In genomic region chr11:78176402-78176862, GRCm38 (mm10) we compare ENCODE assay signal across 8 mouse cellular contexts. TPM values are rescaled to one million over a fixed set of nuclear protein-coding genes. Genes with fewer than 3 reads are reported as not detected.
A peak's percentile ranks its signal among the peaks of the same experiment; 100 is the strongest.
DNase-seq lines count a peak whose midpoint lies in the region; ATAC-seq and TF ChIP-seq lines count a peak whose summit lies in the region.

TSS of gene Nek8 (minus strand) at chr11:78176675.
TSS of gene Tlcd1 (plus strand) at chr11:78176711.

- H3K9me3 ChIP-seq in embryonic facial prominence, embryonic 13.5 days = no peaks in the 10 kb centered on the region

- DNase-seq in 416B (ENCODE audit: low read depth) = peak; percentile 95
- peak; percentile 91 for DNase-seq in adrenal gland, postnatal 25 days
- DNase-seq in heart, adult 8-10 months (ENCODE audit: low spot score) = peak; percentile 91
- peak; percentile 95 to 97 for DNase-seq in kidney, adult 8-10 months
- peak; percentile 82 for DNase-seq in liver, adult 2 months (ENCODE audit: extremely low read depth, low read depth, low spot score)
- peak; percentile 73 to 83 for DNase-seq in monocyte, adult 2 months (ENCODE audit: low read depth in 1 of 2, low spot score in 2 of 2)
- peak; percentile 90 to 92 for DNase-seq in spleen, postnatal 14 days (ENCODE audit: low spot score in 2 of 2)

- H3K27me3 ChIP-seq in embryonic facial prominence, embryonic 13.5 days = no peaks in the 10 kb centered on the region
- no peaks in the 10 kb centered on the region for H3K27me3 ChIP-seq in liver, adult 2 months (ENCODE audit: control insufficient read depth, insufficient read depth, low read length)

- H3K9ac ChIP-seq in embryonic facial prominence, embryonic 13.5 days = peak within 1 kb of the TSS; percentile 77
- H3K9ac ChIP-seq in liver, adult 2 months (ENCODE audit: low read depth, low read length) = peak within 1 kb of the TSS; percentile 86

- under 1% methylated on average over 32 of the region's 32 CpGs for WGBS in embryonic facial prominence, embryonic 13.5 days
- under 1% methylated on average over 32 of the region's 32 CpGs for WGBS in liver, adult 2 months

- no peaks in the 10 kb centered on the region for H3K79me2 ChIP-seq in liver, adult 2 months (ENCODE audit: control insufficient read depth, insufficient read depth, low read length)

- peak within 1 kb of the TSS; percentile 96 for H3K27ac ChIP-seq in embryonic facial prominence, embryonic 13.5 days
- peak within 1 kb of the TSS; percentile 83 for H3K27ac ChIP-seq in liver, adult 2 months (replicated peaks; ENCODE audit: insufficient read depth, low read depth, low read length)

- H3K36me3 ChIP-seq in embryonic facial prominence, embryonic 13.5 days = peaks cover 30% of the 10 kb centered on the region
- H3K36me3 ChIP-seq in liver, adult 2 months (ENCODE audit: control insufficient read depth, insufficient read depth, low read length) = peaks cover 16% of the 10 kb centered on the region; the same call in 1 of the 2 replicates

- peak within 1 kb of the TSS; percentile 62 for H3K4me3 ChIP-seq in embryonic facial prominence, embryonic 13.5 days
- H3K4me3 ChIP-seq in liver, adult 2 months (ENCODE audit: insufficient read depth, low read depth, low read length) = peak within 1 kb of the TSS; percentile 67

- TF ChIP-seq POLR2A in liver, adult 2 months (IDR thresholded peaks at IDR 0.05; ENCODE audit: extremely low read depth, insufficient read depth, low read length) = 0 out of 2 replicates have a peak, but pooled peaks have one; percentile 54

- H3K4me1 ChIP-seq in embryonic facial prominence, embryonic 13.5 days = peaks cover 42% of the 10 kb centered on the region
- peaks cover 8% of the 10 kb centered on the region for H3K4me1 ChIP-seq in liver, adult 2 months (ENCODE audit: control insufficient read depth, insufficient read depth, low read length)

- peak within 1 kb of the TSS; percentile 77 for H3K4me2 ChIP-seq in embryonic facial prominence, embryonic 13.5 days

- TF ChIP-seq CTCF in liver, adult 2 months (IDR thresholded peaks at IDR 0.05; ENCODE audit: low read depth, low read length) = no peak

- peak; percentile 35; the same call in 1 of the 2 replicates for ATAC-seq in embryonic facial prominence, embryonic 13.5 days (ENCODE audit: insufficient number of reproducible peaks, insufficient read depth, low FRiP score, low TSS enrichment, low read depth)

RNA-seq across cellular contexts. Expression of gene Nek8, which starts in this region (rescaled TPM):
- 15.7 and 17.6 TPM in 2 replicates for total RNA-seq in adrenal gland, postnatal 25 days (2021)
- 17.4 and 18.1 TPM in 2 replicates for polyA plus RNA-seq in embryonic facial prominence, embryonic 13.5 days (2015; fragmentation: Nextera tagmentation; extraction: Ambion mirVana)
- total RNA-seq in heart, adult 8-10 months (2022) = 1 to 10 TPM; 2.0 to 3.2 (median 2.3) TPM
- 4.1 and 5.2 TPM in 2 replicates for total RNA-seq in liver, adult 2 months (2014; rRNA removed)
- polyA plus RNA-seq in liver, adult 2 months (2012; rRNA removed) = 5.2 and 7.2 TPM in 2 replicates

RNA-seq across cellular contexts. Expression of gene Tlcd1, which starts in this region (rescaled TPM):
- total RNA-seq in adrenal gland, postnatal 25 days (2021) = 73.0 and 107 TPM in 2 replicates
- 15.4 and 17.2 TPM in 2 replicates for polyA plus RNA-seq in embryonic facial prominence, embryonic 13.5 days (2015; fragmentation: Nextera tagmentation; extraction: Ambion mirVana)
- total RNA-seq in heart, adult 8-10 months (2022) = 1 to 10 TPM; 2.9 to 7.1 (median 5.0) TPM
- total RNA-seq in liver, adult 2 months (2014; rRNA removed) = 44.8 and 50.7 TPM in 2 replicates
- 46.6 and 61.5 TPM in 2 replicates for polyA plus RNA-seq in liver, adult 2 months (2012; rRNA removed)

Comparison
In these comparisons a context has a peak if more than half of its experiments do, and no peak if none do; other contexts are left out.
1. Peak in every context shown above with its lines: DNase-seq, ATAC-seq, H3K4me3 ChIP-seq and H3K27ac ChIP-seq.